Mouse (Mus musculus) stomach, embryonic 15.5 days (tissue): ENCODE data around the gene Sall2. TPM values are rescaled to one million over a fixed set of nuclear protein-coding genes. Genes with fewer than 3 reads are reported as not detected.
A peak's percentile ranks its signal among the peaks of the same experiment; 100 is the strongest.

Experiments used
- ATAC-seq: fragments of 200-750 bp; cut with Nextera tagmentation; 2 replicates; pipeline ENCODE4 v1.8.0; 2017; ENCODE audit warnings: low read depth, moderate number of reproducible peaks, moderate TSS enrichment; ENCODE audit not compliant: insufficient read depth, low FRiP score
- H3K27ac ChIP-seq: fragments of 300-500 bp; sonication (generic); 2 replicates; pipeline ENCODE4 v1.5.1; 2015; ENCODE audit warnings: mild to moderate bottlenecking, inconsistent platforms
- H3K27me3 ChIP-seq: fragments of 300-500 bp; sonication (generic); replicated peaks from 2 replicates; pipeline ENCODE4 v1.6.1; 2015; ENCODE audit warnings: inconsistent platforms
- H3K36me3 ChIP-seq: fragments of 300-500 bp; sonication (generic); 2 replicates; pipeline ENCODE4 v1.6.1; 2015; ENCODE audit warnings: inconsistent platforms
- H3K4me1 ChIP-seq: fragments of 300-500 bp; sonication (generic); 2 replicates; pipeline ENCODE4 v1.6.1; 2015; ENCODE audit warnings: inconsistent platforms
- H3K4me2 ChIP-seq: fragments of 300-500 bp; sonication (generic); 2 replicates; pipeline ENCODE4 v1.6.1; 2015; ENCODE audit warnings: mild to moderate bottlenecking, inconsistent platforms
- H3K4me3 ChIP-seq: fragments of 300-500 bp; sonication (generic); replicated peaks from 2 replicates; pipeline ENCODE4 v1.5.1; 2015; ENCODE audit warnings: inconsistent platforms
- H3K9ac ChIP-seq: fragments of 300-500 bp; sonication (generic); 2 replicates; pipeline ENCODE4 v1.6.1; 2015; ENCODE audit warnings: inconsistent platforms
- H3K9me3 ChIP-seq: fragments of 300-500 bp; sonication (generic); 2 replicates; pipeline ENCODE4 v1.6.1; 2016; ENCODE audit warnings: inconsistent platforms
- WGBS: fragments of 180-500 bp; shearing (Covaris S2); methylation state at CpG from one replicate; pipeline ENCODE4 v1.1.7; 2015; 5-methylcytosine and 5-hydroxymethylcytosine counted together
- polyA plus RNA-seq: library from polyadenylated mRNA; unstranded; fragments of >200 nt; fragmentation: Nextera tagmentation; extraction: Ambion mirVana; gene quantifications from 2 replicates; pipeline ENCODE4 v1.2.1, GENCODE M21; 2015

Sall2 gene
- polyA plus RNA-seq, 1 experiment from 2014 or later = 10.1 TPM

GRCm38 (mm10) chr14:52284191-52284590, 44.4 kb downstream of the Sall2 start:
- no peak overlapping the region for H3K27ac ChIP-seq
- H3K4me3 ChIP-seq = no peak overlapping the region
- peaks cover 12% of the 10 kb centered on the region for H3K36me3 ChIP-seq
- ATAC-seq = no peak
- H3K4me1 ChIP-seq = 0 out of 2 replicates have a peak, but pooled peaks cover 3% of the 10 kb centered on the region
- no peak overlapping the region for H3K4me2 ChIP-seq
- 84% methylated on average over 3 of the region's 3 CpGs for WGBS
- H3K9ac ChIP-seq = no peak overlapping the region
- H3K27me3 ChIP-seq = no peaks in the 10 kb centered on the region
- H3K9me3 ChIP-seq = no peaks in the 10 kb centered on the region

- Histone ChIP-seq H3K27me3 (no peaks in the 10 kb centered on the region), H3K27ac (no peak overlapping the region), H3K9me3 (no peaks in the 10 kb centered on the region), H3K36me3 (peaks cover 12% of the 10 kb centered on the region), H3K4me1 (0 out of 2 replicates have a peak, but pooled peaks cover 3% of the 10 kb centered on the region), H3K9ac (no peak overlapping the region), H3K4me3 (no peak overlapping the region), H3K4me2 (no peak overlapping the region)
- ATAC-seq = no peak
- WGBS = 95% methylated on average over 5 of the region's 5 CpGs
These were observed 44.9 kb downstream of the Sall2 start for GRCm38 (mm10) chr14:52283629-52284028.

GRCm38 (mm10) chr14:52279747-52280120, 48.8 kb downstream of the Sall2 start:
- no peak for ATAC-seq
- H3K9me3 ChIP-seq = no peaks in the 10 kb centered on the region
- H3K36me3 ChIP-seq = no peaks in the 10 kb centered on the region
- peak overlapping the region; percentile 61 for H3K4me2 ChIP-seq
- H3K4me3 ChIP-seq = peak overlapping the region; percentile 94
- WGBS = under 1% methylated on average over 21 of the region's 21 CpGs
- H3K27ac ChIP-seq = peak overlapping the region; percentile 83
- no peaks in the 10 kb centered on the region for H3K27me3 ChIP-seq
- 0 out of 2 replicates have a peak, but pooled peaks cover 3% of the 10 kb centered on the region for H3K4me1 ChIP-seq
- H3K9ac ChIP-seq = peak overlapping the region; percentile 61

GRCm38 (mm10) chr14:52278932-52279746, 49.4 kb downstream of the Sall2 start, which contains the start of the genes Tox4 and Rab2b:
TSS of gene Tox4 (plus strand) at chr14:52279146.
TSS of gene Rab2b (minus strand) at chr14:52279545.
- Histone ChIP-seq H3K4me3 (peak within 1 kb of the TSS; percentile 94), H3K4me2 (peak within 1 kb of the TSS; percentile 65), H3K36me3 (no peaks in the 10 kb centered on the region), H3K27ac (peak within 1 kb of the TSS; percentile 89), H3K9me3 (no peaks in the 10 kb centered on the region), H3K27me3 (no peaks in the 10 kb centered on the region), H3K4me1 (0 out of 2 replicates have a peak, but pooled peaks cover 3% of the 10 kb centered on the region), H3K9ac (peak within 1 kb of the TSS; percentile 61)
- ATAC-seq = peak; percentile 99
- under 1% methylated on average over 57 of the region's 66 CpGs for WGBS

GRCm38 (mm10) chr14:52277210-52277609, 51.4 kb downstream of the Sall2 start:
- H3K4me3 ChIP-seq = no peak overlapping the region
- WGBS = 92% methylated on average over 4 of the region's 4 CpGs
- no peak overlapping the region for H3K4me2 ChIP-seq
- H3K9me3 ChIP-seq = no peaks in the 10 kb centered on the region
- H3K27ac ChIP-seq = no peak overlapping the region
- H3K9ac ChIP-seq = no peak overlapping the region
- ATAC-seq = no peak
- H3K27me3 ChIP-seq = no peaks in the 10 kb centered on the region
- 0 out of 2 replicates have a peak, but pooled peaks cover 3% of the 10 kb centered on the region for H3K4me1 ChIP-seq
- H3K36me3 ChIP-seq = no peaks in the 10 kb centered on the region

GRCm38 (mm10) chr14:52272781-52273180, 55.8 kb downstream of the Sall2 start:
- Histone ChIP-seq H3K27ac (no peak overlapping the region), H3K4me1 (no peaks in the 10 kb centered on the region), H3K9me3 (no peaks in the 10 kb centered on the region), H3K4me3 (no peak overlapping the region), H3K4me2 (no peak overlapping the region), H3K9ac (no peak overlapping the region), H3K36me3 (no peaks in the 10 kb centered on the region), H3K27me3 (no peaks in the 10 kb centered on the region)
- 66% methylated on average over 3 of the region's 3 CpGs for WGBS
- no peak for ATAC-seq

Other genes with a start within 250 kb of the Sall2 start
- 570 and 597 TPM in 2 replicates for gene Hnrnpc, start 224.7 kb downstream of the Sall2 start, polyA plus RNA-seq
- gene Rpgrip1, start 218.1 kb downstream of the Sall2 start, polyA plus RNA-seq = 56.4 and 59.0 TPM in 2 replicates
- 54.6 and 58.7 TPM in 2 replicates for gene Supt16, start 131.3 kb downstream of the Sall2 start, polyA plus RNA-seq
- 28.7 and 30.6 TPM in 2 replicates for gene Chd8, start 71.0 kb downstream of the Sall2 start, polyA plus RNA-seq
- 35.5 and 43.1 TPM in 2 replicates for gene Tox4, start 49.6 kb downstream of the Sall2 start, polyA plus RNA-seq
- 17.3 and 17.4 TPM in 2 replicates for gene Rab2b, start 49.2 kb downstream of the Sall2 start, polyA plus RNA-seq
- 44.3 and 45.0 TPM in 2 replicates for gene Mettl3, start 23.6 kb downstream of the Sall2 start, polyA plus RNA-seq
- not detected in 2 replicates for gene Olfr1513, start 27.6 kb upstream of the Sall2 start, polyA plus RNA-seq
- gene Olfr1512, start 50.4 kb upstream of the Sall2 start, polyA plus RNA-seq = not detected in 2 replicates
- not detected in 2 replicates for gene Olfr1511, start 68.6 kb upstream of the Sall2 start, polyA plus RNA-seq
- gene Olfr1510, start 85.6 kb upstream of the Sall2 start, polyA plus RNA-seq = not detected in 2 replicates
- gene Olfr1509, start 114.2 kb upstream of the Sall2 start, polyA plus RNA-seq = not detected in 2 replicates
- gene Olfr1508, start 138.7 kb upstream of the Sall2 start, polyA plus RNA-seq = not detected in 2 replicates
- not detected in 2 replicates for gene Olfr1507, start 167.0 kb upstream of the Sall2 start, polyA plus RNA-seq